Comparison of ENCODE assay signal across 21 mouse cellular contexts in the genomic region with DNA sequence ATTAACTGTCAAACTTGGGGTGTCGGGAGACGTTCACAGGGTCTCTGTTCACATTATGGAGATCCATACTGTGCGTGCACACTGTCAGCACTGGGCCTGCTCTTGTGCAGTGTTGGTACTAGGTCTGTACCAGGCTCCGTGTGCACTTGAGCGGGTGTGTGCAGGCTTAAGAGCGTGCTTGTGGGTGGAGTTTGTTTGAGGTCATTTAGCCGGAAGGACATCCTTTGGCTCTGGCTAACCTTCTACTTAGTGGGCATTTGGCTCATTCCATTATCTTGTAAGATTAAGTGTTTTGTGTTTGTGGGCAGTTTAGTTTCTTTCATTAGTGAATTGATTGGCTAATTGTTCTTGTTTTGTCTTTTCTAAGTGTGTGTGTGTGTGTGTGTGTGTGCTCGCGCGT. TPM values are rescaled to one million over a fixed set of nuclear protein-coding genes. Genes with fewer than 3 reads are reported as not detected.
"Had no signal": no experiment of that assay in that cellular context is flagged by ENCODE, and none has a peak within 500 bp of the region (broad histone marks: within the 10 kb centered on the region; RNA-seq: fewer than 3 reads in every experiment).

No protein-coding gene starts in this region.

- H3K4me3 ChIP-seq: liver, embryonic 15.5 days; lung, embryonic 15.5 days; megakaryocyte, embryonic 14.5 days; midbrain, embryonic 13.5 days; midbrain, embryonic 15.5 days; neural tube, embryonic 12.5 days had no signal

- H3K4me2 ChIP-seq: liver, embryonic 15.5 days; lung, embryonic 15.5 days; midbrain, embryonic 11.5 days; midbrain, embryonic 13.5 days; midbrain, embryonic 15.5 days; neural tube, embryonic 12.5 days had no signal

- H3K27ac ChIP-seq: liver, embryonic 15.5 days; lung, embryonic 15.5 days; macrophage; midbrain, embryonic 13.5 days; midbrain, embryonic 15.5 days; neural tube, embryonic 12.5 days had no signal

- ATAC-seq: liver, postnatal 0 days; lung, postnatal 0 days; midbrain, embryonic 13.5 days; midbrain, embryonic 15.5 days had no signal

- H3K4me1 ChIP-seq: liver, embryonic 15.5 days; lung, embryonic 15.5 days had no signal

- H3K27me3 ChIP-seq: lung, embryonic 15.5 days had no signal

- DNase-seq: liver, postnatal 0 days; lung, adult 2 months; lung, postnatal 14 days; lung, postnatal 36 days; right cerebral cortex, postnatal 25 days; right cerebral cortex, postnatal 4 days; spleen, adult 18-20 months; thymus, adult 2 months; thymus, postnatal 25 days had no signal

- H3K36me3 ChIP-seq: liver, embryonic 15.5 days; lung, embryonic 15.5 days; midbrain, embryonic 13.5 days; midbrain, embryonic 15.5 days; neural tube, embryonic 12.5 days had no signal

- H3K9ac ChIP-seq: liver, embryonic 15.5 days; liver, postnatal 0 days; lung, embryonic 15.5 days; midbrain, embryonic 13.5 days; midbrain, embryonic 15.5 days; neural tube, embryonic 12.5 days had no signal

- H3K9me3 ChIP-seq: liver, embryonic 15.5 days; lung, embryonic 15.5 days; megakaryocyte, embryonic 14.5 days; midbrain, embryonic 13.5 days; midbrain, embryonic 15.5 days; neural tube, embryonic 12.5 days had no signal

RNA-seq across cellular contexts. Expression of a gene that starts 36.2 kb away (rescaled TPM):
- total RNA-seq: megakaryocyte progenitor cell, adult 5-6 weeks; monocyte, adult 5-6 weeks; neutrophil, adult 5-6 weeks had no signal
- polyA plus RNA-seq: liver, embryonic 15.5 days; liver, postnatal 0 days; lung, postnatal 0 days; macrophage had no signal
